Mouse (Mus musculus) C2C12 (cell line): Measurements from ENCODE around the gene Degs1. TPM values are rescaled to one million over a fixed set of nuclear protein-coding genes. Genes with fewer than 3 reads are reported as not detected.

Source experiments
- H3K27me3 ChIP-seq: one replicate; pipeline ENCODE4 v1.6.1; 2011; ENCODE audit not compliant: control insufficient read depth, insufficient read depth, insufficient read length
- H3K36me3 ChIP-seq: one replicate; pipeline ENCODE4 v1.6.1; 2011; ENCODE audit not compliant: control insufficient read depth, insufficient read depth
- H3K4me3 ChIP-seq: one replicate; pipeline ENCODE4 v1.5.1; 2011; ENCODE audit warnings: mild to moderate bottlenecking, control low read depth; ENCODE audit not compliant: poor library complexity, insufficient read depth, severe bottlenecking
- H3K79me2 ChIP-seq: one replicate; pipeline ENCODE4 v1.6.1; 2011; ENCODE audit not compliant: control insufficient read depth, insufficient read depth
- H3K79me3 ChIP-seq: one replicate; pipeline ENCODE4 v1.6.1; 2011; ENCODE audit warnings: low read depth, control low read depth
- H3ac ChIP-seq: one replicate; pipeline ENCODE3; 2011; ENCODE audit warnings: low read depth; ENCODE audit not compliant: control insufficient read depth, insufficient read length
- CEBPB ChIP-seq: IDR thresholded peaks from one replicate; pipeline ENCODE4 v1.6.1; 2011; ENCODE audit warnings: low read depth, mild to moderate bottlenecking, control low read depth, moderate library complexity
- CTCF ChIP-seq: IDR thresholded peaks from one replicate; pipeline ENCODE4 v1.5.1; 2011; ENCODE audit not compliant: control insufficient read depth, insufficient read depth, insufficient read length
- FOSL1 ChIP-seq: IDR thresholded peaks from one replicate; pipeline ENCODE4 v1.8.0; 2011; ENCODE audit warnings: mild to moderate bottlenecking, low read length; ENCODE audit not compliant: poor library complexity, insufficient read depth, severe bottlenecking
- MAX ChIP-seq: IDR thresholded peaks from one replicate; pipeline ENCODE4 v1.6.1; 2011; ENCODE audit warnings: mild to moderate bottlenecking, control low read depth
- MYOD1 ChIP-seq: IDR thresholded peaks from one replicate; pipeline ENCODE4 v1.6.1; 2011; ENCODE audit warnings: low read depth; ENCODE audit not compliant: control insufficient read depth, insufficient read length
- MYOG ChIP-seq: IDR thresholded peaks from one replicate; pipeline ENCODE4 v1.6.1; 2011; ENCODE audit not compliant: control insufficient read depth, insufficient read length; ENCODE audit errors: extremely low read depth
- USF1 ChIP-seq: IDR thresholded peaks from one replicate; pipeline ENCODE4 v1.6.1; 2011; ENCODE audit warnings: low read depth, mild to moderate bottlenecking, control low read depth, moderate library complexity
- polyA plus RNA-seq: library from polyadenylated mRNA; unstranded; fragments of >200 nt; fragmentation: generic; extraction: Trizol; gene quantifications from one replicate; pipeline ENCODE4 v1.2.1, GENCODE M21; 2012; ENCODE audit warnings: missing spikeins

The Degs1 gene
- polyA plus RNA-seq, 1 experiment, result 121 TPM

DNA sequence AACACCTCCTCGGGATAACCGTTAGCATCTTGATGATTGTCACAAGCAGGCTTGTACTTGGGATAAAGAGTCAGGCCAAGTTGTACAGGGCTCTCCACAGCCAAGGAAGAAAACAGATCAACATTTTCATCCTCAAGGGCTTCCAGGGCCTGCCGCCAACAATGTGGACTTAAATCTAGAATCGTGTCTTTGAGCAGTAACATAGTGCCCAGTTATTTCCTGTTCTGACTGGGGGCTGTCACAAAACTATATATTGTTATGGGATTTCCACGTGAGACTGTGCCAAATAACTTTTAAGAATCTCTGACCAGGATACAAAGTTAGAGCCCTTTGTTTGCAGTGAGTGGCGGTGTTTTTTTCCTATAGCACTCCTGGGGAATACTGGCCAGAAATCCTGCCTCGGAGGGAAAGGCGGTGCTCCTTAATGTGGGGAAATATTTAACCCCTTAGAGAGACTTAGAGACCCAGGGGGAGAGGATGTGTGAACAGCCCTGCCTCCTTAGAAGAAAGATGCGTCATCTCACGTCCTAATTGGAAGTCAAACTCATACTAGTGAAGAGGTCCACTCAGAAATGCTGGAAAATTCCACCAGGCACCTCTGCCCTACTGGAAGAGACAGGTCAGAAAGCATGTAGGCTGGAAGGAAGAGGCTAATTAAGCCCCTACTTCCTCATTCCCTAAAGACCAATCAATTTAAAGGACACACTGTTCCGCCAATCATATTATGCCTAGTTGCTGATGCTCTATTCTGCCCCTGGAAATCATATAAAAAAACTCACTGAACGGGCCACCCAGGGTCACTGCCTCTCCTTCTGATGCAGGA is 55.3 kb downstream of the Degs1 start:
- H3K4me3 ChIP-seq, result no peak overlapping the region
- H3ac ChIP-seq, result no peak overlapping the region
- no peaks in the 10 kb centered on the region for H3K36me3 ChIP-seq
- H3K79me3 ChIP-seq, result no peaks in the 10 kb centered on the region
- TF ChIP-seq MAX (no peak), CEBPB (no peak), FOSL1 (no peak), CTCF (no peak), USF1 (no peak), MYOD1 (no peak), MYOG (no peak)
- H3K79me2 ChIP-seq, result no peaks in the 10 kb centered on the region
- no peaks in the 10 kb centered on the region for H3K27me3 ChIP-seq

DNA sequence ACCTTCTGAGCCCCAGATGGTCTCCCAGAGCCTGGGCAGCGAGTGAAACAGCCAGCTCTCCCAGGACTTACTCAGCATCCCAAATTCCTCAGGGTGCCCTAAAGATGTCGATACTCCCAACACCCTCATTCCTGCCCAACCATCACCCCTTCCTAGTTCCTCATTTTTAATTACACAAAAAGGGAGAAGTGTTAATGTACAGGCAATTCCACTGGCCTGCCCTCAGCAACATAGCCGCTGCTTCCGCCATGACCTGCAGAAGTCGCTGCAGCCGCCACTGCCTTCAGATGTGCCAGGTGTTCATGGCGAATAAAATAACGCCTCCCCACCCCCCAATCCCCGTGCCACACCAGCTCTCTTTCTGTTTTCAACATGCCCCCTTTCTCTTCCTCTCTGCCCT is 56.3 kb downstream of the Degs1 start:
- Histone ChIP-seq H3ac (no peak overlapping the region), H3K27me3 (no peaks in the 10 kb centered on the region), H3K79me2 (no peaks in the 10 kb centered on the region), H3K4me3 (no peak overlapping the region), H3K36me3 (no peaks in the 10 kb centered on the region), H3K79me3 (no peaks in the 10 kb centered on the region)
- TF ChIP-seq CTCF (no peak), MAX (no peak), CEBPB (no peak), FOSL1 (no peak), MYOD1 (no peak), USF1 (no peak), MYOG (no peak)

Other genes with a start within 250 kb of the Degs1 start
- gene Srp9, start 158.1 kb downstream of the Degs1 start, polyA plus RNA-seq, result 77.3 TPM
- not detected for gene Vmn1r1, start 118.3 kb downstream of the Degs1 start, polyA plus RNA-seq
- 16.9 TPM for gene Fbxo28, start 58.8 kb upstream of the Degs1 start, polyA plus RNA-seq
- gene Trp53bp2, start 126.4 kb upstream of the Degs1 start, polyA plus RNA-seq, result 7.5 TPM
- gene Capn2, start 234.8 kb upstream of the Degs1 start, polyA plus RNA-seq, result 171 TPM